Mouse (Mus musculus) heart, embryonic 16.5 days (tissue): ENCODE measurements around the gene Samd8. TPM values are rescaled to one million over a fixed set of nuclear protein-coding genes. Genes with fewer than 3 reads are reported as not detected.
A peak's percentile ranks its signal among the peaks of the same experiment; 100 is the strongest.

Experiments used
- ATAC-seq: fragments of 200-750 bp; cut with Nextera tagmentation; replicated peaks from 2 replicates; pipeline ENCODE4 v1.8.0; 2017; ENCODE audit warnings: moderate number of reproducible peaks; ENCODE audit not compliant: insufficient read depth, low FRiP score; ENCODE audit errors: extremely low read depth
- H3K27ac ChIP-seq: fragments of 300-500 bp; sonication (generic); 2 replicates; pipeline ENCODE4 v1.5.1; 2014; ENCODE audit warnings: mild to moderate bottlenecking, low read length, control low read depth, moderate library complexity
- H3K27me3 ChIP-seq: fragments of 300-500 bp; sonication (generic); 2 replicates; pipeline ENCODE4 v1.6.1; 2014; ENCODE audit warnings: low read length, mixed read lengths; ENCODE audit not compliant: control insufficient read depth, insufficient read depth
- H3K36me3 ChIP-seq: fragments of 300-500 bp; sonication (generic); 2 replicates; pipeline ENCODE4 v1.6.1; 2014; ENCODE audit not compliant: control insufficient read depth, insufficient read depth
- H3K4me1 ChIP-seq: fragments of 300-500 bp; sonication (generic); 2 replicates; pipeline ENCODE4 v1.6.1; 2014; ENCODE audit warnings: low read length, mixed read lengths; ENCODE audit not compliant: control insufficient read depth, insufficient read depth
- H3K4me2 ChIP-seq: fragments of 300-500 bp; sonication (generic); 2 replicates; pipeline ENCODE4 v1.6.1; 2014; ENCODE audit warnings: low read depth, mild to moderate bottlenecking, control low read depth, low read length
- H3K4me3 ChIP-seq: fragments of 300-500 bp; sonication (generic); 2 replicates; pipeline ENCODE4 v1.5.1; 2014; ENCODE audit warnings: mild to moderate bottlenecking, control low read depth, low read length
- H3K9ac ChIP-seq: fragments of 300-500 bp; sonication (generic); 2 replicates; pipeline ENCODE4 v1.6.1; 2014; ENCODE audit warnings: low read length, control low read depth
- H3K9me3 ChIP-seq: fragments of 300-500 bp; sonication (generic); replicated peaks from 2 replicates; pipeline ENCODE4 v1.6.1; 2016; ENCODE audit warnings: low read length; ENCODE audit not compliant: control insufficient read depth
- WGBS: fragments of 180-500 bp; shearing (Covaris S2); extraction: QIAGEN DNeasy Blood & Tissue Kit; methylation state at CpG from one replicate; pipeline ENCODE4 v1.1.7; 2014; 5-methylcytosine and 5-hydroxymethylcytosine counted together
- polyA plus RNA-seq: library from polyadenylated mRNA; unstranded; fragments of >200 nt; fragmentation: Nextera tagmentation; extraction: Ambion mirVana; gene quantifications from 2 replicates; pipeline ENCODE4 v1.2.1, GENCODE M21; 2015

Samd8 gene
- polyA plus RNA-seq, 1 experiment from 2014 or later = 9.1 TPM

GRCm38 (mm10) chr14:21719646-21720383 lies 30.5 kb upstream of the Samd8 start:
- Histone ChIP-seq H3K36me3 (no peaks in the 10 kb centered on the region), H3K4me3 (no peak overlapping the region), H3K27me3 (no peaks in the 10 kb centered on the region), H3K27ac (peak overlapping the region; percentile 6), H3K9ac (0 out of 2 replicates have a peak overlapping the region, but pooled peaks have one; percentile 39), H3K4me1 (peaks cover 16% of the 10 kb centered on the region), H3K9me3 (no peaks in the 10 kb centered on the region; the same call in 1 of the 2 replicates), H3K4me2 (peak overlapping the region; percentile 24)
- ATAC-seq = peak; percentile 38
- 17% methylated on average over 17 of the region's 17 CpGs for WGBS

- Histone ChIP-seq H3K36me3 (no peaks in the 10 kb centered on the region), H3K4me2 (no peak overlapping the region), H3K9me3 (no peaks in the 10 kb centered on the region; the same call in 1 of the 2 replicates), H3K4me3 (no peak overlapping the region), H3K27me3 (no peaks in the 10 kb centered on the region), H3K4me1 (peaks cover 16% of the 10 kb centered on the region), H3K27ac (peak overlapping the region; percentile 6), H3K9ac (no peak overlapping the region)
- 43% methylated on average over 4 of the region's 4 CpGs for WGBS
- no peak; the same call in 1 of the 2 replicates for ATAC-seq
Observed at GRCm38 (mm10) chr14:21720430-21721205, 29.7 kb upstream of the Samd8 start.

- no peaks in the 10 kb centered on the region for H3K36me3 ChIP-seq
- no peaks in the 10 kb centered on the region; the same call in 1 of the 2 replicates for H3K9me3 ChIP-seq
- no peak overlapping the region for H3K27ac ChIP-seq
- peaks cover 16% of the 10 kb centered on the region for H3K4me1 ChIP-seq
- WGBS = 84% methylated on average over 8 of the region's 8 CpGs
- H3K27me3 ChIP-seq = no peaks in the 10 kb centered on the region
- H3K4me2 ChIP-seq = no peak overlapping the region
- no peak overlapping the region for H3K4me3 ChIP-seq
- H3K9ac ChIP-seq = no peak overlapping the region
- no peak for ATAC-seq
Observed at GRCm38 (mm10) chr14:21722021-21722698, 28.2 kb upstream of the Samd8 start.

GRCm38 (mm10) chr14:21729031-21729732 lies 21.1 kb upstream of the Samd8 start:
- no peak overlapping the region for H3K27ac ChIP-seq
- no peak overlapping the region for H3K4me3 ChIP-seq
- ATAC-seq = no peak
- H3K4me2 ChIP-seq = no peak overlapping the region
- H3K9me3 ChIP-seq = no peaks in the 10 kb centered on the region; the same call in 1 of the 2 replicates
- H3K4me1 ChIP-seq = peaks cover 6% of the 10 kb centered on the region; the same call in 1 of the 2 replicates
- H3K9ac ChIP-seq = no peak overlapping the region
- no peaks in the 10 kb centered on the region for H3K27me3 ChIP-seq
- WGBS = 54% methylated on average over 6 of the region's 6 CpGs
- H3K36me3 ChIP-seq = no peaks in the 10 kb centered on the region

- H3K36me3 ChIP-seq = no peaks in the 10 kb centered on the region
- 91% methylated on average over 4 of the region's 4 CpGs for WGBS
Observed at GRCm38 (mm10) chr14:21729936-21730335, 20.4 kb upstream of the Samd8 start.

GRCm38 (mm10) chr14:21733131-21733905 lies 17.0 kb upstream of the Samd8 start:
- WGBS = 85% methylated on average over 15 of the region's 15 CpGs
- H3K36me3 ChIP-seq = no peaks in the 10 kb centered on the region
- H3K4me1 ChIP-seq = peaks cover 6% of the 10 kb centered on the region; the same call in 1 of the 2 replicates
- no peak for ATAC-seq
- H3K9ac ChIP-seq = no peak overlapping the region
- H3K4me2 ChIP-seq = no peak overlapping the region
- no peaks in the 10 kb centered on the region; the same call in 1 of the 2 replicates for H3K9me3 ChIP-seq
- no peaks in the 10 kb centered on the region for H3K27me3 ChIP-seq
- H3K27ac ChIP-seq = no peak overlapping the region
- no peak overlapping the region for H3K4me3 ChIP-seq

More at GRCm38 (mm10) chr14:21729936-21730335, 20.4 kb upstream of the Samd8 start:
- Histone ChIP-seq H3K9me3 (no peaks in the 10 kb centered on the region; the same call in 1 of the 2 replicates), H3K27me3 (no peaks in the 10 kb centered on the region), H3K27ac (no peak overlapping the region), H3K4me1 (peaks cover 6% of the 10 kb centered on the region; the same call in 1 of the 2 replicates), H3K9ac (no peak overlapping the region), H3K4me3 (no peak overlapping the region), H3K4me2 (no peak overlapping the region)
- no peak for ATAC-seq

- Histone ChIP-seq H3K9ac (no peak overlapping the region), H3K27me3 (no peaks in the 10 kb centered on the region; the same call in 1 of the 2 replicates), H3K4me2 (no peak overlapping the region), H3K36me3 (no peaks in the 10 kb centered on the region), H3K4me1 (no peaks in the 10 kb centered on the region), H3K4me3 (no peak overlapping the region), H3K27ac (no peak overlapping the region), H3K9me3 (no peaks in the 10 kb centered on the region)
- no peak for ATAC-seq
- WGBS = 89% methylated on average over 7 of the region's 7 CpGs
Observed at GRCm38 (mm10) chr14:21740345-21740744, 10.0 kb upstream of the Samd8 start.

- Histone ChIP-seq H3K4me1 (no peaks in the 10 kb centered on the region), H3K27ac (no peak overlapping the region), H3K4me2 (no peak overlapping the region), H3K9ac (no peak overlapping the region; the same call in 1 of the 2 replicates), H3K9me3 (no peaks in the 10 kb centered on the region), H3K36me3 (no peaks in the 10 kb centered on the region), H3K27me3 (no peaks in the 10 kb centered on the region; the same call in 1 of the 2 replicates), H3K4me3 (no peak overlapping the region)
- no peak for ATAC-seq
- 83% methylated on average over 3 of the region's 3 CpGs for WGBS
Observed at GRCm38 (mm10) chr14:21741314-21741713, 9.0 kb upstream of the Samd8 start.
